Mouse (Mus musculus) heart, embryonic 10.5 days (tissue): ENCODE measurements around the gene Usp25. TPM values are rescaled to one million over a fixed set of nuclear protein-coding genes. Genes with fewer than 3 reads are reported as not detected.

ENCODE experiments used
- DNase-seq: peaks from one replicate; pipeline ENCODE4 v3.0.0-alpha.2; 2017; ENCODE audit warnings: low spot score
- H3K27ac ChIP-seq: fragments of 300-500 bp; sonication (generic); 2 replicates; pipeline ENCODE4 v1.5.1; 2016; ENCODE audit warnings: mild to moderate bottlenecking
- H3K27me3 ChIP-seq: fragments of 300-500 bp; sonication (generic); 2 replicates; pipeline ENCODE4 v1.6.1; 2016; ENCODE audit warnings: mild to moderate bottlenecking; ENCODE audit not compliant: poor library complexity, insufficient read depth, severe bottlenecking
- H3K36me3 ChIP-seq: fragments of 300-500 bp; sonication (generic); 2 replicates; pipeline ENCODE4 v1.6.1; 2016; ENCODE audit warnings: mild to moderate bottlenecking, moderate library complexity
- H3K4me1 ChIP-seq: fragments of 300-500 bp; sonication (generic); 2 replicates; pipeline ENCODE4 v1.6.1; 2016; ENCODE audit warnings: mild to moderate bottlenecking
- H3K4me3 ChIP-seq: fragments of 300-500 bp; sonication (generic); 2 replicates; pipeline ENCODE4 v1.5.1; 2016; ENCODE audit warnings: mild to moderate bottlenecking, moderate library complexity
- H3K9me3 ChIP-seq: fragments of 300-500 bp; sonication (generic); 2 replicates; pipeline ENCODE4 v1.6.1; 2016; ENCODE audit warnings: mild to moderate bottlenecking, moderate library complexity
- WGBS: fragments of 180-500 bp; shearing (Covaris S2); methylation state at CpG from one replicate; pipeline ENCODE4 v1.1.7; 2016; 5-methylcytosine and 5-hydroxymethylcytosine counted together
- polyA plus RNA-seq: library from polyadenylated mRNA; unstranded; fragments of >200 nt; fragmentation: Nextera tagmentation; extraction: Ambion mirVana; gene quantifications from 2 replicates; pipeline ENCODE4 v1.2.1, GENCODE M21; 2016

Gene Usp25
- polyA plus RNA-seq, 1 experiment from 2014 or later = 20.8 TPM

DNA sequence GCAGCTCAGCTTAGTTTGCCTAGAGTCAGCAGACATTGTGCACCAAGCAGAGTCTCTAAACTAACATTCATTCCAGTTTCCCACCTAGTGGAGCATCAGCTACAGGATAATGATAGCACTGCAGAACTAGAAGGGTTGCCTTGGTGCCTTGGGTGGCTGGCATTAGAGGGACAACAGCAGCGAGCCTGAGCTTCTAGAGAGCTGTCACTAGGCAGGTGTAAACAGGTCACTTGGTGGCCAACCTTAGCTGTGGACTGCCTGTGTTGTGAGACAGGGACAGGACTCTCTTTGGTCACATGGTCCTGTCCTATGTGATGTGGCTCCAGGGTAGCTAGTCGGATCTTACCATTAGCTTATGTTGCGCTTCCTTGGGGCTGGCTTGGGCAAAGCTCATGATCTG lies 6.7 kb downstream of the Usp25 start:
- Histone ChIP-seq H3K9me3 (0 out of 2 replicates have a peak, but pooled peaks cover 2% of the 10 kb centered on the region), H3K36me3 (peaks cover 13% of the 10 kb centered on the region), H3K27ac (peak overlapping the region; percentile 6; the same call in 1 of the 2 replicates), H3K4me3 (no peak overlapping the region), H3K27me3 (no peaks in the 10 kb centered on the region), H3K4me1 (peaks cover 30% of the 10 kb centered on the region)
- no peak for DNase-seq
- WGBS = 47% methylated on average over 3 of the region's 3 CpGs

DNA sequence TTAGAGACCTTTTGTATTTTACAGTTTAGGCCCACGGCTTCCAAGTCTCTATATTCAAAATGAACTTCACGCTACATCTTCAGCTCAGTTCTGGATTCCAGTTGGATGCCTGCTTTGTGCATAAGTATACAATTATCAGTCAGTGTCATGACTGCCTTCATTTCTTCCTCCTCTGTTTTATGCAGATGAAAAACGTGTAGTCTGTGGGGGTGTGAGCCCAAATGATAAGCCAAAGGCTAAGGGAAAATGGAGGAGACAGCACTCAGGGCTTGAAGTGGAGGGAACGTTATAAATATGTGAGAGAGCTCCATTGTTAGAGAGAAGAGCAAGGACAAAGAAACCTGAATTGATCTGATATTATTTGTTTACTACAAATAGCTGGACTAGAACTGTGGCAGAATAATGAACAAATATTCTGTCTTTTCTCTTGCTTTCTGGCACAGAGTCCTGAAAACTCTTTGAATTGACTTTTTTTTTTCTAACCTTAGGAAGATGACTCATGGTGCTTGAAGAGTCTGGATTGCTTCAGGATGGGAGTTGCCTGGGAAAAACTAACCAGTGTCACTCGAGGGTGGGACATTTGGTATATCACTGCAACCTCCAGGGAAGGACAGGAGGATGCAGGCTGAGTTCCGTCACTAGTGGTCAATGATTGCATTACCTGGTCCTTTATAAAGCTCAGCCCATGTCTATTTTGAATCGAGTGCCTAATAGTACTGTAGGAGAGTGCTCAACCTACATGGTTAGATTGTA lies 10.3 kb downstream of the Usp25 start:
- H3K27ac ChIP-seq = no peak overlapping the region
- 78% methylated on average over 7 of the region's 7 CpGs for WGBS

DNA sequence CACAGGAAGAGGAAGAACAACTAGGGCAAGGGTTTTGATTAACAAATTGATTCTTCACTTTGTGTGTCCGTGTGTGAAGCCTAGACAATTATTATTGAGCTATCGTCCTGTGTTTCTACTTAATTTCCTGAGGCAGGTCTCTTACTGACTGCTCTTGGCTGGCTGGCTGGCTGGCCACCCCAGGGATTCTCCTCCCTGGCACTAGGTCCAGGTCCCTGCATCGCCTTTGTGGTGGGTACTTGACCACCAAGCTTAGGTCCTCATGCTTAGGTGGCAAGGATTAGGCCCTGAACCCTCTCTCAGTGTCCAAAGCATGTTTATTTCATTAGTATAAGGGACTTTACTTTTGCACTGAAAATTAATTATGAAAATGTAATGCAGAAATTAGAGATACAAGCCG lies 12.6 kb downstream of the Usp25 start:
- peaks cover 20% of the 10 kb centered on the region for H3K36me3 ChIP-seq
- H3K27ac ChIP-seq = no peak overlapping the region
- 0 out of 2 replicates have a peak, but pooled peaks cover 2% of the 10 kb centered on the region for H3K9me3 ChIP-seq
- no peaks in the 10 kb centered on the region for H3K27me3 ChIP-seq
- 90% methylated on average over 4 of the region's 4 CpGs for WGBS
- H3K4me1 ChIP-seq = peaks cover 39% of the 10 kb centered on the region
- DNase-seq = no peak
- no peak overlapping the region for H3K4me3 ChIP-seq

More for the DNA sequence above, 10.3 kb downstream of the Usp25 start:
- H3K9me3 ChIP-seq = 0 out of 2 replicates have a peak, but pooled peaks cover 2% of the 10 kb centered on the region
- no peak for DNase-seq
- H3K27me3 ChIP-seq = no peaks in the 10 kb centered on the region
- H3K36me3 ChIP-seq = peaks cover 20% of the 10 kb centered on the region
- H3K4me1 ChIP-seq = peaks cover 37% of the 10 kb centered on the region
- no peak overlapping the region for H3K4me3 ChIP-seq

DNA sequence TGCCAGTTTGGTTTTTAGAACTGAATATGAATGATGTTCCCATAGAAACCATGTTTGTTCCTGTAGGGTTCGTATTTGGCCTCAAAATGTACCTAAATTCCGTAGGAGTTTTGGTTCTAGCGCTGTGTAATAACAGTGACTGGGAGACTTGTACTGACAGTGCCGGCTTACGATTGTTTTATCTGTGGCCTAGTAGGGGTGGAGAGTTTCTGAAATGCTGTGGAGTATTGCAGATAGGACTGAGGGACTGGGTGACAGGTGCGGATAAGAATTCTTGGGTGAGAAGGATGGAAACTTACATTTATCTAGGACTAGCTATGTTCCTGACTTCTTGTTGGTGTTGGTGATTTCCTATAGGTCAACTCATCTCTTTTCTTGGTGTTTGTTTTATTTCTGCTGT lies 13.4 kb downstream of the Usp25 start:
- Histone ChIP-seq H3K27ac (peak overlapping the region; percentile 59; the same call in 1 of the 2 replicates), H3K9me3 (0 out of 2 replicates have a peak, but pooled peaks cover 2% of the 10 kb centered on the region)

DNA sequence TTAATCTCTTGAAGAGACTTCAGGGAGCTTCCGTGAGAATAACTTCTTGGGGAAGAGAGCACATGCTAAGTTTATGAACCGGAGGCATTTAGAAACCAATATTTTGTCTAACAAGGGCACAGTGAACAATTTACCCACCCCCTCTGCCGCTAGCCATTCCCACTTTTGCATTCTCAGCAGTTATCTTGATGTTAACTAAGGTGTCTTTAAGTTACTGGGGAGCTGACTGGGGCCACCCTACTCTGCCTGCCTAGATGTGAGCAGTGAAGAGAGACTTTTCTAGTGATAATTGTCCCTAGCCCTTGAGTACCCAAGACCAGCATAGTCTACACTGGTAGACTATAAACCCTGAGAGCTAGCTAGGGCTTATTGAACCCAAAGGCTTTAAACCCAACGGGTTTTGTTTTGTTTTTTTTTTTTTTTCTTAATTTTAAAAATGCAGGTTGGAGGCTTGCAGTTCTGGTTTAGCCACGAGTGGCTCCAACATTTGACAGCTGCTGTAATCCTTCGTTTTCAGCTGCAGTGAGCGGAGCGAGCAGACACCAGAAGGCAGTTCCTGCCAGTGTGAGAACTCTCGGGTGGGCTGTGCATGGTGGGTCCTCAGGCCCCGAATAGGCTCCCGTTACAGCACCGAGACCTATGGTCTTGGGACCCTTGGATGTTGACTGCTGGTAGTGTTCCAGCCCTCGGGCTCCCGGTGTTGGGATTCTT lies 14.6 kb downstream of the Usp25 start:
- H3K9me3 ChIP-seq = 0 out of 2 replicates have a peak, but pooled peaks cover 2% of the 10 kb centered on the region
- H3K4me1 ChIP-seq = peaks cover 39% of the 10 kb centered on the region
- no peaks in the 10 kb centered on the region for H3K27me3 ChIP-seq
- WGBS = 67% methylated on average over 14 of the region's 14 CpGs
- H3K4me3 ChIP-seq = peak overlapping the region; percentile 28; the same call in 1 of the 2 replicates
- no peak for DNase-seq
- H3K27ac ChIP-seq = peak overlapping the region; percentile 69
- peaks cover 20% of the 10 kb centered on the region for H3K36me3 ChIP-seq

More for the DNA sequence above, 13.4 kb downstream of the Usp25 start:
- Histone ChIP-seq H3K36me3 (peaks cover 20% of the 10 kb centered on the region), H3K4me1 (peaks cover 39% of the 10 kb centered on the region), H3K4me3 (no peak overlapping the region), H3K27me3 (no peaks in the 10 kb centered on the region)
- peak; percentile 80 for DNase-seq
- 46% methylated on average over 6 of the region's 6 CpGs for WGBS

- H3K9me3 ChIP-seq = 0 out of 2 replicates have a peak, but pooled peaks cover 2% of the 10 kb centered on the region
- DNase-seq = no peak
- H3K27me3 ChIP-seq = no peaks in the 10 kb centered on the region
- 47% methylated on average over 10 of the region's 10 CpGs for WGBS
- H3K27ac ChIP-seq = peak overlapping the region; percentile 69
- H3K36me3 ChIP-seq = peaks cover 20% of the 10 kb centered on the region
- H3K4me3 ChIP-seq = peak overlapping the region; percentile 28; the same call in 1 of the 2 replicates
- peaks cover 39% of the 10 kb centered on the region for H3K4me1 ChIP-seq
Observed at GRCm38 (mm10) chr16:77028687-77029417, 15.3 kb downstream of the Usp25 start.

- Histone ChIP-seq H3K4me3 (no peak overlapping the region), H3K36me3 (peaks cover 11% of the 10 kb centered on the region), H3K27me3 (no peaks in the 10 kb centered on the region), H3K27ac (no peak overlapping the region; the same call in 1 of the 2 replicates), H3K9me3 (no peaks in the 10 kb centered on the region), H3K4me1 (peaks cover 39% of the 10 kb centered on the region)
- WGBS = 39% methylated on average over 2 of the region's 2 CpGs
- DNase-seq = no peak
Observed at GRCm38 (mm10) chr16:77030435-77030834, 16.9 kb downstream of the Usp25 start.

DNA sequence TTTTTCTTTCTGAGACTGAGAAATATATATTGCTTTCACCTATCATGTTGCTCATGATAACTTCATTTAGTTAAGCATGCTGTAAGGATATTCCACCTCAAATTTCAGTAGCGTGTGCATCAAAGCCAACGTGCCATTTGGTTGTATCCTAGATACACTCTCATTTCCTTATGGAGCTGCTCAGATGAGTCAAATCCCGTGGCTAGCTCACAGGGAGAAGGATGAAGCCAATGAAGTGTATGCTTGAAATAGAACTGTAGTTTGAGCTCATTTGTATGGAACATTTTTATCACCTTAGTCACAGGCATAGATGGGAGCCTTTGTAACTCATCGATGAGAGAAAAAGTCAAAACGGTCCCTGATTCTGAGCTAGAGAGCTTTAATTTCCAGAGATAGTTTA lies 20.8 kb downstream of the Usp25 start:
- 83% methylated on average over 5 of the region's 5 CpGs for WGBS
- H3K4me3 ChIP-seq = no peak overlapping the region
- peaks cover 27% of the 10 kb centered on the region for H3K36me3 ChIP-seq
- H3K9me3 ChIP-seq = no peaks in the 10 kb centered on the region
- H3K27ac ChIP-seq = no peak overlapping the region
- H3K27me3 ChIP-seq = no peaks in the 10 kb centered on the region
- peaks cover 14% of the 10 kb centered on the region; the same call in 1 of the 2 replicates for H3K4me1 ChIP-seq
- no peak for DNase-seq

DNA sequence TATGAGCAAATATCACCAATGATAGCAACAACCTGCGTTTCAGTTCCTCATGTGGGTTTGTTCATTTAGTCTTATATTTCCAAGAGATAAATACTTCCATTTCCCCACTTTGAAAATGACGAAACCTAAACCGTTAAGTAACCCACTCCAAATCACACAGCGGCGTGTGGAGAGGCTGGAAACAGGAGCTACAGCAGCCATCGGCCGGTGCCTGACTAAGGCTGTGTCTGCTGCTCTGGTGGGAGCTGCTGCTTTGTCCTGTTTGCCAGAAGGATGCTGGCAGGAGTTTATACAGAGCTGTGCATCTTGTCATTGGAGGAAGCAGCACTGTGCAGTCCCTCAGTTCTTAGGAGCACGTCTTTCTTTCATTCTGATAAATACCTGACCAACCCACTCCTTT lies 21.2 kb downstream of the Usp25 start:
- H3K9me3 ChIP-seq = no peaks in the 10 kb centered on the region
- no peaks in the 10 kb centered on the region for H3K27me3 ChIP-seq
- H3K4me3 ChIP-seq = no peak overlapping the region
- no peak overlapping the region for H3K27ac ChIP-seq
- peaks cover 29% of the 10 kb centered on the region for H3K36me3 ChIP-seq
- 90% methylated on average over 8 of the region's 8 CpGs for WGBS
- peaks cover 10% of the 10 kb centered on the region; the same call in 1 of the 2 replicates for H3K4me1 ChIP-seq
- DNase-seq = no peak

DNA sequence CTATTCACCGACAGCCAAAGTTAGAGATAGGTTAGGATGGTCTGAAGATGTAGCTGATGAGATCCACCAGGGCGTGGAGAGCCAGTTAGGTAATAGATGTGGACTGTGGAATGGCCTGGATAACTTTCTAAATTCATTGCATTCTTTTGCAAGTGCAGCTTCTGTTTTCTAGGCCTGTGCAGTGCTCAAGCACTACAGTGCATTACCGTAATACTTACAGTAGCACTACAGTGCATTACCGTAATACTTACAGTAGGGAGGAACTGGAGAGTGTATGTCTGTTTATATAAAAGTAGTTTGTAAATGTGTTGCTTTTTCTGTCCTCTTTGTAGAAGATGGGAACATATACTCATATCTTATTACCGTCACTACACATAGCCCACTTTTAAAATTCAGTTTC lies 28.1 kb downstream of the Usp25 start:
- 54% methylated on average over 5 of the region's 5 CpGs for WGBS
- no peaks in the 10 kb centered on the region for H3K9me3 ChIP-seq
- DNase-seq = no peak
- peaks cover 16% of the 10 kb centered on the region for H3K4me1 ChIP-seq
- no peaks in the 10 kb centered on the region for H3K27me3 ChIP-seq
- H3K4me3 ChIP-seq = no peak overlapping the region
- H3K36me3 ChIP-seq = peaks cover 19% of the 10 kb centered on the region
- no peak overlapping the region for H3K27ac ChIP-seq

DNA sequence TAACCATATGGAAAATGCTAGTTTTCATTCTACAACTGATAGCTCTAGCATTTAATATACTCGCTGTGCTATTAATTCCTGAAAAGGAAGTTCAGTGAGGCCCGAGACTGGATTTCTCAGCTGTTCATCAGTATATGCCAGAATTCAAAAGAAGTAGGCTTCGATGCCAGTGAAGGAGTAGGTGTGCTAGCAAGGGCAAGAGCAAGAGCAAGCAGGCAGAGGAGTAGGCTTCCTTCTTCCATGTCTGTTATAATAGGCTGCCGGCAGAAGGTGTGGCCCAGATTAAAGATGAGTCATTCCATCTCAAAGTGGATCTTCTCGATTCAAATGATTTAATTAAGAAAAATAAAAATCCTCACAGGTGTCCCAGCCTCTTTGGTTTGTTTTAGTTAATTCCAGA lies 30.0 kb downstream of the Usp25 start:
- DNase-seq = no peak
- WGBS = 90% methylated on average over 5 of the region's 5 CpGs
- H3K4me3 ChIP-seq = no peak overlapping the region
- no peak overlapping the region for H3K27ac ChIP-seq
- peaks cover 16% of the 10 kb centered on the region for H3K4me1 ChIP-seq
- H3K27me3 ChIP-seq = no peaks in the 10 kb centered on the region
- peaks cover 10% of the 10 kb centered on the region; the same call in 1 of the 2 replicates for H3K36me3 ChIP-seq
- no peaks in the 10 kb centered on the region for H3K9me3 ChIP-seq

GRCm38 (mm10) chr16:77054184-77054583 lies 40.7 kb downstream of the Usp25 start:
- H3K27ac ChIP-seq = no peak overlapping the region
- no peaks in the 10 kb centered on the region for H3K9me3 ChIP-seq
- no peak overlapping the region for H3K4me3 ChIP-seq
- WGBS = 90% methylated on average over 2 of the region's 2 CpGs
- H3K27me3 ChIP-seq = no peaks in the 10 kb centered on the region
- H3K4me1 ChIP-seq = no peaks in the 10 kb centered on the region
- DNase-seq = no peak
- H3K36me3 ChIP-seq = peaks cover 31% of the 10 kb centered on the region; the same call in 1 of the 2 replicates
